In genomic region chr1:51189008-51189407, GRCm38 (mm10) we compare ENCODE assay signal across 24 mouse cellular contexts.
DNase-seq lines count a peak whose midpoint lies in the region; ATAC-seq and TF ChIP-seq lines count a peak whose summit lies in the region.
"Had no signal": no experiment of that assay in that cellular context is flagged by ENCODE, and none has a peak within 500 bp of the region (broad histone marks: within the 10 kb centered on the region; RNA-seq: fewer than 3 reads in every experiment).

No protein-coding gene starts in this region.

- H3K27ac ChIP-seq in lung, embryonic 14.5 days (ENCODE audit: low read depth) = peak overlapping the region; percentile 70; the same call in 1 of the 2 replicates
- peak overlapping the region; percentile 80; the same call in 1 of the 2 replicates for H3K27ac ChIP-seq in lung, embryonic 16.5 days (ENCODE audit: low read length)
- H3K27ac ChIP-seq: embryonic facial prominence, embryonic 10.5 days; embryonic facial prominence, embryonic 12.5 days; forebrain, embryonic 13.5 days; forebrain, embryonic 15.5 days had no signal

- no peaks in the 10 kb centered on the region for H3K27me3 ChIP-seq in lung, embryonic 14.5 days (ENCODE audit: insufficient read depth, low read length)
- no peaks in the 10 kb centered on the region for H3K27me3 ChIP-seq in lung, embryonic 16.5 days (ENCODE audit: control insufficient read depth, insufficient read depth, low read depth, low read length)
- H3K27me3 ChIP-seq: CH12.LX; embryonic facial prominence, embryonic 12.5 days; forebrain, embryonic 13.5 days; forebrain, embryonic 15.5 days; Patski had no signal

- no peak for TF ChIP-seq CTCF in lung, embryonic 14.5 days (IDR thresholded peaks at IDR 0.05; ENCODE audit: low read depth)
- TF ChIP-seq CTCF in lung, adult 2 months (IDR thresholded peaks at IDR 0.05; ENCODE audit: insufficient read depth, low read length) = no peak

- no peaks in the 10 kb centered on the region for H3K36me3 ChIP-seq in lung, embryonic 14.5 days (ENCODE audit: insufficient read depth)
- H3K36me3 ChIP-seq in lung, embryonic 16.5 days (ENCODE audit: control insufficient read depth, insufficient read depth, low read length) = no peaks in the 10 kb centered on the region
- H3K36me3 ChIP-seq: embryonic facial prominence, embryonic 10.5 days; embryonic facial prominence, embryonic 12.5 days; forebrain, embryonic 15.5 days; G1E had no signal

- H3K4me1 ChIP-seq in lung, embryonic 14.5 days (ENCODE audit: insufficient read depth) = peaks cover 18% of the 10 kb centered on the region
- H3K4me1 ChIP-seq in lung, embryonic 16.5 days (replicated peaks; ENCODE audit: control insufficient read depth, insufficient read depth, low read length) = peaks cover 23% of the 10 kb centered on the region
- H3K4me1 ChIP-seq in lung, adult 2 months (ENCODE audit: control insufficient read depth, insufficient read depth, low read length) = peaks cover 5% of the 10 kb centered on the region; the same call in 1 of the 2 replicates
- H3K4me1 ChIP-seq: embryonic facial prominence, embryonic 10.5 days; embryonic facial prominence, embryonic 12.5 days; forebrain, embryonic 13.5 days had no signal

- DNase-seq in lung, embryonic 14.5 days = peak; percentile 93
- DNase-seq in lung, postnatal 14 days = no peak
- no peak for DNase-seq in lung, adult 2 months
- DNase-seq in lung, postnatal 10 days = peak; percentile 21
- DNase-seq in lung, postnatal 25 days (ENCODE audit: low spot score) = no peak
- DNase-seq: adrenal gland, adult 8-10 months; adrenal gland, postnatal 14 days; adrenal gland, postnatal 36 days; B cell, adult 2 months; cerebellum, adult 11-12 months; cerebellum, adult 2 months; cerebellum, adult 9-10 months; cerebellum, postnatal 10 days; cerebellum, postnatal 25 days had no signal

- 42% methylated on average over 5 of the region's 5 CpGs for WGBS in lung, embryonic 14.5 days
- 50% methylated on average over 5 of the region's 5 CpGs for WGBS in lung, embryonic 16.5 days
- 56% methylated on average over 5 of the region's 5 CpGs for WGBS in lung, adult 2 months

- no peak overlapping the region for H3K9ac ChIP-seq in lung, embryonic 14.5 days
- no peak overlapping the region for H3K9ac ChIP-seq in lung, embryonic 16.5 days (ENCODE audit: low read length)
- H3K9ac ChIP-seq: embryonic facial prominence, embryonic 12.5 days; forebrain, embryonic 13.5 days; forebrain, embryonic 15.5 days had no signal

- TF ChIP-seq POLR2A in lung, adult 2 months (IDR thresholded peaks at IDR 0.05; ENCODE audit: borderline replicate concordance, extremely low read depth, low read depth, low read length) = no peak

- H3K4me3 ChIP-seq in lung, embryonic 14.5 days (ENCODE audit: low read depth, low read length) = no peak overlapping the region
- no peak overlapping the region for H3K4me3 ChIP-seq in lung, embryonic 16.5 days (ENCODE audit: low read length)
- no peak overlapping the region for H3K4me3 ChIP-seq in lung, adult 2 months (replicated peaks; ENCODE audit: extremely low read depth, low read depth, low read length)
- H3K4me3 ChIP-seq: embryonic facial prominence, embryonic 10.5 days; embryonic facial prominence, embryonic 12.5 days; forebrain, embryonic 13.5 days; forebrain, embryonic 15.5 days had no signal

- H3K4me2 ChIP-seq in lung, embryonic 14.5 days = no peak overlapping the region
- no peak overlapping the region for H3K4me2 ChIP-seq in lung, embryonic 16.5 days (ENCODE audit: low read depth, low read length)
- H3K4me2 ChIP-seq: embryonic facial prominence, embryonic 12.5 days; forebrain, embryonic 13.5 days; forebrain, embryonic 15.5 days had no signal

- peak; percentile 90 for ATAC-seq in lung, embryonic 14.5 days (ENCODE audit: insufficient read depth)
- ATAC-seq in lung, embryonic 16.5 days (ENCODE audit: low read depth) = peak; percentile 85
- ATAC-seq: activated CD4-positive, CD25-positive, alpha-beta regulatory T cell, adult 4 months; CD4-positive, CD25-positive, alpha-beta regulatory T cell, adult 4 months; forebrain, embryonic 13.5 days; forebrain, embryonic 15.5 days; Patski had no signal

- H3K9me3 ChIP-seq in lung, embryonic 14.5 days (ENCODE audit: low read depth, low read length) = no peaks in the 10 kb centered on the region
- H3K9me3 ChIP-seq in lung, embryonic 16.5 days (ENCODE audit: control insufficient read depth, low read length) = no peaks in the 10 kb centered on the region
- H3K9me3 ChIP-seq: embryonic facial prominence, embryonic 10.5 days; embryonic facial prominence, embryonic 12.5 days; forebrain, embryonic 13.5 days; forebrain, embryonic 15.5 days; G1E had no signal

Comparison
In these comparisons a context has a peak if more than half of its experiments do, and no peak if none do; other contexts are left out.
1. DNase-seq: peak in lung, embryonic 14.5 days (single experiment) and lung, postnatal 10 days (single experiment); none in lung, postnatal 14 days (single experiment), lung, adult 2 months (single experiment) and lung, postnatal 25 days (single experiment).